Mouse (Mus musculus): Measurements from ENCODE around the gene Afg1l. TPM values are rescaled to one million over a fixed set of nuclear protein-coding genes. Genes with fewer than 3 reads are reported as not detected.
A peak's percentile ranks its signal among the peaks of the same experiment; 100 is the strongest.

Gene Afg1l
- total RNA-seq, 4 experiments from 2014 or later: 11.1 to 15.8 (median 13.9) TPM

DNA sequence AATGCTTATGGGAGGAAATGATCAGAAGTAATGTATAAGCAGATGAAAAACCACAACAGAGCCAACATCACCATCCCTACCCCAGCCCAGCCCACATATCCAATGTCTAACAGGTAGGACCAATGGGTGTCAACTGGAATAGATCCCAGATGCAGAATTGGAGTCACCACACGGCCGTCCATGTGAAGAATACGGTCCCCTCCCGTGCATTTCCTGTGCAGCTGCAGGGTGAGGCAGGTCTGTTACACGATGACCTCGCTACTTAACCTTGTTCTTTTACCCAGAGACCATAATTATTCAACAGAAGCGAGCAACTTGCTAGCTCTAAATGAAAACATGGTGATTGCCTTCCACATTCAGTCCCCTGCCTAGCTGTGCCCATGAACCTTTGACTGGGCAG, 178.4 kb downstream of the Afg1l start:
- no peak for DNase-seq (ENCODE audit: low spot score in 2 of 2)

DNA sequence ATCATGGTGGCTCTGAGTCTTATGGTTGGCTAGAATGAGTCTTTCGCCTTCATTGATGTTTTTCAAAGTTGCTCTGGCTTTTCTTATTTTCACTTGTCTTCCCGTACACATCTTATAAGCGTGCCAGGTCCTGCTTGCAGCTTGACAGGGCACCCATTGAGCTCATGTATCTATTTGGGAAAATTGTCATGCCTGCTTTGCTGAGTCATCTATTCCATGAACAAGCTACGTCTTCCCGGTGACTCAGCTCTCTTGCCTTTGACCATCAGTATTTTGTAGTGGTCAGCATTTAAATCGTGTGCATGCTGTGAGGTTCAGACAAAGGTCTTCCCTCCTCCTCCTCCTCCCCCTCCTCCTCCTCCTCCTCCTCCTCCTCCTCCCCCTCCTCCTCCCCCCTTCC, 178.9 kb downstream of the Afg1l start:
- no peak for DNase-seq (ENCODE audit: low spot score in 2 of 2)

DNA sequence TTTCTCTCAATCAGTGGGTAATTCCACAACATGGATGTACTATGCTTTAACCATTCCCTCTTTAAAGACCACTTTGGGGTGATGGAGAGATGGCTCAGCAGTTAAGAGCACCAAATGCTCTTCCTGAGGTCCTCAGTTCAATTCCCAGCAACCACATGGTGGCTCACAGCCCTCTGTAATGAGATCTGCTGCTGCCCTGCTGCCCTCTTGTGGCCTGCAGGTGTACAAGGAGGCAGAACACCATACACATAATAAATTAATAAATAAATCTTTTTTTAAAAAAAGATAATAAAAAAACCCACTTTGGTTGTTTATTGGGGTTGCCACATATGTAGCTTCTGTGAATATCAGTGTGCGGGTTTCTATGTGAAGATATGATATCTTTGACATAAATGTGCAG, 180.4 kb downstream of the Afg1l start:
- no peak for DNase-seq (ENCODE audit: low spot score in 2 of 2)

DNA sequence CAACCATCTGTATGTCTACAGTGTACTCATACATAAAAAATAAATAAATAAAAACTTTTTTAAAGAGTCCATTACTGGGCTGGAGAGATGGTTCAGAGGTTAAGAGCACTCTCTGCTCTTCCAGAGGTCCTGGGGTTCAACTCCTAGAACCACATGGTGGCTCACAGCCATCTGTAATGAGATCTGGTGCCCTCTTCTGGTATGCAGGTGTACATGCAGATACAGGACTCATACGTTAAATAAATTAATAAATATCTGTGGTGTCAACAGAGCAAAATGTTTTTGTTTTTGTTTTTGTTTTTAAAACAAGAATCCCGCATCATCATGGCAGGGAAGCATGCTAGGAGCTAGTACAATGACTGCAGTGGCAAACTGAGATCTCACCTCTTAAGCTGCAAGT, 181.3 kb downstream of the Afg1l start:
- no peak for DNase-seq (ENCODE audit: low spot score in 2 of 2)

DNA sequence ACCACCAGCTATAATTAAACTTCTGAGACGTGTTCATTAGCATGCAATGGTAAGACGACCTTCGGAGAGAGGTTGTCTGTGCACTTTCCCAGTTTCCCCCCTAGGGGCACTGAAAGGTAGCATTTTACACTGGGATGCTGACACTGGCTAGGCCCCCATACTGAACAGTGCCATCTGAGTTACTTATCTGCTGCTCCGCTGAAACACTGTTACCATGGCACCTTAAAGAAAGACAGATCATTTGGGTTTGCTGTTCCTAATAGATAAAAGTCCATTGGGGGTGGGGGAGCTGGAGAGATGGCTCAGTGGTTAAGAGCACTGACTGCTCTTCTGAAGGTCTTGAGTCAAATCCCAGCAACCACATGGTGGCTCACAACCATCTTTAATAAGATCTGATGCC, 181.8 kb downstream of the Afg1l start:
- DNase-seq (ENCODE audit: low spot score in 2 of 2): no peak

DNA sequence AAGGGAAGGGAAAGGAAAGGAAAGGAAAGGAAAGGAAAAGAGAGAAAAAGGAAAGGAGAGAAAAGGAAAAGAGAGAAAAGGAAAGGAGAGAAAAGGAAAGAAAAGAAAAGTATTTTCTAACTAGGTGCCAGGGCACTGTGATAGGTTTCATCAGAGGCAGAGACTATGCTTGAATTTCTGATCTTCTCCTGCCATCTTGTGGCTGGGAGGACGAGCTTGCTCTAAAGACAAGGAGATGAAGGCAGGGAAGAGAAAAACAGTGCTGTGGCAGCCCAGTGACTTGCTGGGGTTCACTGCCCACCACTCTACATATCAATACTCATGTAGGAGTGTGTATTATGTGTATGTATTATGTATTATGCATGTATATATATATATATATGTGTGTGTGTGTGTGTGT, 183.3 kb downstream of the Afg1l start:
- no peak for DNase-seq (ENCODE audit: low spot score in 2 of 2)

DNA sequence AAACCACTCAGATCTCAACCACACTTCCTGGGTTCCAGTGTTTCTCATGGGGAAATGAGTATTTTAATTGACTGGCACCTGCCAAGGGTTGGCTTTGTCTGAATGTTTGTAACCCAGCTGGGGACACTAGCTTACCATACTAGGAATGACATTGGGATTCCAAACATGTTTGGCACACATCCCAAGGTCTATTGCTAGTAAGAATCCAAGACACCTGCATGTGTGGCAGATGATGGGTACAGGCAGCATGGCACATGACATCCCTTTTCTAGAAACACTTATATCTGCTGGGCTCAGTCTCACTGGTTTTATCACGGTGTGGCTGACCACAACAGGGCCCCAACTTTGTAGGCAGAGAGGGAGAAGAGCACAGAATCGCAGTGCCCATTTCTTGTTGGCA, 184.0 kb downstream of the Afg1l start:
- DNase-seq (ENCODE audit: low spot score in 2 of 2): no peak

DNA sequence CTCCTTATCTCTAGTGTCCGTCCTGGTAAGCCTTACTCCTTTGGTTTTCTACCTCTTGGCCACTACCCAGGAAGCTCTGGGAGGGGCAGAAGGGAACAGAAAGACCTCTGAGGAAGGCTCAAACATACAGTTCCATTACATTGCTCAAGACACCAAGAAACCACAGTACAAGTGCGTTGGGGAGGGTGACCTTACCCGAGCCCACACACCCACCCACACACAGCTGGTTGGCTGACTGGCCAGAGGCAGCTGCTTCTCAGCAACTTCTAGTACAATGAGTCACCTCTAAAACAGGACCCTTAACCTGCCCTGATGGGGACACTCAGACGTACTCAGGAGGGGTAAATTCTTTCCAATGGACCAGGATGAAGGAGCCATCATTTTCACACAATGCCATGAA, 184.5 kb downstream of the Afg1l start:
- DNase-seq (ENCODE audit: low spot score in 2 of 2): no peak

DNA sequence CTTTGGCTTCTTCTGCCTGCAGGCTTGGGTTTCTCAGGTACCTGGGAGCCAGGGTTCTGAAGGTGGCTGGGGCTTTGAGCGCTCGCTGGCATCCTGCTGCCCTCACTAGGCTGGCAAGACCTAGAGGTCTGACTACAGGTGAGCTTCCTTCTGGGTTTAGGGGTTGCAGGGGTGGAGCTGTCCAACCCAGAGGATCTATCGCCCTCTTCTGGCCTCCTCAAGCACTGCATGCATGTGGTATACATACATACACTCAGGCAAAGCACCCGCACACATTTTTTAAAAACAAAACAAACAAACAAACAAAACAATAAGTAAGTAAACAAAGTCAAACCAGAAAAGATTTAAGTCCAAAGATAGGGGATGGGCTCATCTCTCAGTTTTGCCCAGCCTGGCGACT, 187.0 kb downstream of the Afg1l start:
- no peak for DNase-seq (ENCODE audit: low spot score in 2 of 2)

DNA sequence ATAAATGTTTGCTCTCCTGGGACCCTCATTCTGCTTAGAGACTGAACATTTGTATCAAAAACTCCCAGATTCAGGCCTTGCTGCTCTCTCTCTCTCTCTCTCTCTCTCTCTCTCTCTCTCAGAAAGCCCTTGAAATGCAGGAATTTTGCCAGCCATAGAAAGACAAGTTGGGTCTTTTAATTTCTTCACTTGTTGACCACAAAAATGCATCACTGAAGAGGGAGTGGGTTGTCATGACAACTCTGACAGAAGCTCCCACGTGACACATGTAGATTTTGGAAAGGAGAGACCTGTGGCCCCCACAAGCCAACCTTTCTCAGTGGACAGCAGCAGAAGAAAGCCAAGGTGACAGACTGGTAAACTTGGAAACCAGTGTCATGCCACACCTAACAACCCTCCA, 190.7 kb downstream of the Afg1l start:
- no peak for DNase-seq (ENCODE audit: low spot score in 2 of 2)

DNA sequence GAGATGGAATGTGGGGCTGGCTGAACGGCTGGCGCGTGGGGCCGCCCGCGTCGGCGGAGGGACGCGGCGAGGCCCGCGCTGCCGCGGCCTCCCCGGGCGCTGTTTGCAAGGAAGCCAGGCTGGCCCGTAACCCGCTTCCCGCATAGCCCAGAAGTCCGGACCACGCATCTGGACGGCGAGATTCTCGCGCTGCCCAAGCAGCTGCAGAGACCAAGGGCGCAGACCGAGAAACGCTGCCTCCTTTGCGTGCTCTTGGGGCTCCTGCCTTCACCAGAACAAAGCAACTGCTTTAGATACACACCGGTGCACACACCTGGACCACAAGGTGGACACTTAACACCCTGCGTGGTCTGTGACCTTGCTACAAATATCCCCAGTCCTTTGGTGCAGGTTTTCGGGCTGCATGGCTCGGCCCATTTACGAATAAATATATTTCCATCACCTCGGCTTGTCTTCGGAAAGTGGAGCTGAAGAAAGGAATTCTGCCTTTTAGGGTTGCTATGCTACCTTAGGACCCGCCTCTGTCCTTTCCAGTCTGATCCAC, 200.0 kb downstream of the Afg1l start:
- DNase-seq (ENCODE audit: low spot score in 2 of 2): no peak

DNA sequence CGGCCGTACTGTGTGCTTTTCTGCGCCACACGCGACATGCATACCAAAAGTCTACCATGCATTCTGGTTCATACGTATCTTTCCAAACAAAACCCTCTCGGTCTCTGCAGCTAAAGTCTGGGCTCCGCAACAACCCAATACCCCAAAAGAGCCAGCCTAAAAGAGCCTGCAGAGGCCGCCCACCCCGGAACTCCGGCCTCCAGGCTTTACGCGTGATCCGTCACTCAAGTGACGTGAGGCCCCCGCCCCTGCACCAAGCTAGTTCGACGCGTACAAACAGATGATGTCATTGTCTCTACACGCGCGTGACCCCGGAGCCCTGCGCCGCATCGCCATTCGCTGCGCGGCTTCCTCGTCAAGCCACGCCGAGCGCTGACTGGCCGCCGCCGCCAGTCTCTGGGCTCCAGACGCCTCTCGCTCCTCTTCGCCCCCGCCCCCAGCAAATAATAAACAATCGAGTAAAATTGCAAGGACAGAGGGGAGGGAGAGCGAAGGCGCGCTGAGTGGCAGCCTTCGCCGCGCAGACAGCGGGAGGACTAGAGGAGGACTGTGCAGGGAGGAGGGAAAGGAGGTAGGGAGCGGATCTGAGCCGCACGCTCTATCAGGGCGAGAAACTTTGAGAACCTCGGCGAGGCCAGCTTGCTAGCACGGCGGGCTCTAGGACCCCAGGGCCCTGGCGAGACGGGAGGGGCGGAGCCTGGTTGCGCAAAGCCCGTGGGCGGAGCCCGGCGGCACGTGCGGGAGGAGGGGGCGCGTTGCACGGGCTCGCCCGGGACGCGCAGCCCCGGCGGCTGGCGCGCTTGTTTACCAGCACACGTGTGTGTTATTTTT, 200.7 kb downstream of the Afg1l start:
- peak; percentile 99 for DNase-seq (ENCODE audit: low spot score in 2 of 2)

DNA sequence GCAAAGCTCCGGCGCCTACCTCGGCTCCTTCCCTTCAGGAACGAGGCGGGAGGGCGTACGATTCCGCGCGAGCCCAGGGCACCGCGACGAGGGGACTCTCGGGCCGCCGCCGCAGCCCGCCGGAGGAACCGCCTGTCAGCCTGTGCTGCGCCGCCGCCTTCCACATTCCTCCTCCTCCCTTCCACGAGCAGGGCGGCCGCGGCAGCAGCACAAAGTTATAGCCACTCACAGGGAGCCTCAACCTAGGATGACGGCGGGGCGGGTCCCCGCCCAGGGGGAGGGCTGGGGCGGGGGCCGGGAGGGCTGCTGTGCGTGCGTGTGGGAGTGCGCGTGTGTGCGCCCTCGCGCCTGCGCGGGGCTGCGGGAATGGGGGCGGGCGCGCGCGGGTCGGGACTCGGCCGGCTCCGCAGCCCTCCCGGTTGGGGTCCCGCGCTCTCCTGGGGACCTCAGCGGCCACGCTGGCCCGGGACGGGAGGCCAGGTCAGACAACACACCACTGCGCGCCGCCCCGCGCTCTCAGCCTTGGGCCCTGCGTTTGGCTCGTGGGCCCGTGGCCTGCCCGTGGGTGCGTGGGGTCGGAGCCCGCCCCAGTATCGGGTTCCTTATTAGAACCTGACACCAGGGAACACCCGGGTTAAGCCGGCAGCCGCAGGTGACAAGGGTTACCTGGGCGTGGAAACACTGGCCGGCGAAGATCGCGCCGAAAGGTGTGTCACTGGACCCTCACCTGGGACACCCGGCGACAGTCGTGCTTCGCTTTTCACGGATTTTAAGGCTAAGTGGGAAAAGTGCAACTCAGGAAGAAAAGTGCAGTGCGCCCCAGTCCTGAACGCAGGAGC, 201.6 kb downstream of the Afg1l start, which contains the start of gene Foxo3:
TSS of gene Foxo3 (minus strand) at position 249 of the 839 bp plus-strand sequence.
- DNase-seq (ENCODE audit: low spot score in 2 of 2): peak; percentile 80 to 88

DNA sequence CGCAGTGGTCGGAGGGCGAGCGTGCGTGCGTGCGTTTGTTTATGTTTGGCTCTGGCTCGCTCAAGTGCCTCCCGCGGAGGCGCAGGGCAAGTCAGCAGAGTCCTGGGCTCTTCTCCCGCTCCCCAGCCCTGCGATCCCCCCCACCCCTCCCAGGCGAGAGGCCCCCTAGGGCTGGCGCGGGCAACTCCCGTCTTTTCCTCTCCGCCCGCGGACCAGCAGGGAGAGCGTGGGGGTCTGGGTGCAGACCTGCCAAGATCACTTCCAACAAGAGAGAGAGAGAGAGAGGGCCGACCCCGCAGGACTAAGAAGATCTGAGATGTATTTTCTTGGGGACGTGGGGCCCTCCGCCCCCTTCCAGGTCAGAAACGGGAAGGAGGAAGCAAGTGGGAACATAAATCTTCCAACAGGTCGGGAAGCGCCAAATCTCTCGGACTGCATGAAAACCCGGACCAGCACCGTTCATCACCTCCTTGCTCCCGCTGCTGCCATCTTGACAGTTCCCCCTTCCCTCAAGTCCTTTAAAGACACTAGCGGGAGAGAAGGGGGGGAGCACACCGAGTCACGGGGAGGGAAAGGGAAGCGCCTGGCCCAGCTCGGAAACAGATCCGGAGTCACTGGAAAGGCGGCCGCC, 202.4 kb downstream of the Afg1l start:
- peak in 1 of 2 experiments; percentile 57 for DNase-seq (ENCODE audit: low spot score in 2 of 2)

DNA sequence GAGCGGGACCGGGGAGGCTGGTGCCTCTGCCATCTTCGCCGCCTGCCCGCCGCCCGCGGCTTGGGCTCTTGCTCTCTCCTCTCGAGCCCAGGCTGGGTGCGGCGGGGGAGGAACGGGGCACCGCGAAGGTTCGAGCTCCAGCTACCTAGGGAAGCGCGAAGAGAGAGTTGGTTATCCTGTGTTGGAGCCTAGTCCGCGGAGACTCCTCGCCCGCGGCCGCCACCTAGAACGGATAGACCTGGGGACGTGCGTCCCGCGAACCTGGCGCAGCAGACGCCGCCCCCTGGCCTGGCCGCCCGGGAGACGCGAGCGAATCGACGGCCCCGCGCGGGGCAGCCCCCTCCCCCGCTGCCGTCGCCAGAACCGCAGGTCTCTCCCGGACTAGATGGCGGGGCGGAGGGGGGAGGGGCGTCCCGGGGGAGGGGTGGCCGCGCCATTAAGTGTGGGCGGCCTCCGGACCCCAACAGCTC, 202.9 kb downstream of the Afg1l start:
- peak; percentile 22 to 27 for DNase-seq (ENCODE audit: low spot score in 2 of 2)

DNA sequence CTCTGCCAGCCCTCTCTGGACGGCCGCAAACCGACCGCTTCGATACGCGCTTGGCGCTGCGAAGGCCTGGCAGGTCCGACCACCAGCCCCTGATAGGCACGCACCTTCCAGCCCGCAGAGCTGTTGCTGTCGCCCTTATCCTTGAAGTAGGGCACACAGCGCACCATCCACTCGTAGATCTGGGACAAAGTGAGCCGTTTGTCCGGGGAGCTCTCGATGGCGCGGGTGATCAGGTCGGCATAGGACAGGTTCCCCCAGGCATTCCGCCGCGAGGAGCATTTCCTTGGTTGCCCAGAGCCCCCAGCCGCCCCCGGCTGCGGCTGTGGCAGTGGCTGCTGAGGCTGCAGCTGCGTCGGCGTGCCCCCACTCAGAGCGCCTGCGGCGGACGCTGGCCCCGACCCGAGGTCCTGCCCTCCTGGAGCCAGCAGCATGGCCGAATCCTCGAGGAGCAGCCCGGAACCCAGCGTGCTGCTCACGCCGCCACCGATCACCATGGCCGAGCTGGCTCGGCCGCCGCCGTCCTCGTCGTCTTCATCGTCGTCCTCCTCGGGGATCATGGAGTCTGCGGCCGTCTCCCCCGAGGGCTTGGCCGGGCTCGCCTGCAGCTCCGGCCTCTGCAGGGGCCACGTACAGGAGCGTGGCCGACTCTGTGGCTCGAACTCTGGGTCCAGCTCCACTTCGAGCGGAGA, 203.5 kb downstream of the Afg1l start:
- no peak for DNase-seq (ENCODE audit: low spot score in 2 of 2)

DNA sequence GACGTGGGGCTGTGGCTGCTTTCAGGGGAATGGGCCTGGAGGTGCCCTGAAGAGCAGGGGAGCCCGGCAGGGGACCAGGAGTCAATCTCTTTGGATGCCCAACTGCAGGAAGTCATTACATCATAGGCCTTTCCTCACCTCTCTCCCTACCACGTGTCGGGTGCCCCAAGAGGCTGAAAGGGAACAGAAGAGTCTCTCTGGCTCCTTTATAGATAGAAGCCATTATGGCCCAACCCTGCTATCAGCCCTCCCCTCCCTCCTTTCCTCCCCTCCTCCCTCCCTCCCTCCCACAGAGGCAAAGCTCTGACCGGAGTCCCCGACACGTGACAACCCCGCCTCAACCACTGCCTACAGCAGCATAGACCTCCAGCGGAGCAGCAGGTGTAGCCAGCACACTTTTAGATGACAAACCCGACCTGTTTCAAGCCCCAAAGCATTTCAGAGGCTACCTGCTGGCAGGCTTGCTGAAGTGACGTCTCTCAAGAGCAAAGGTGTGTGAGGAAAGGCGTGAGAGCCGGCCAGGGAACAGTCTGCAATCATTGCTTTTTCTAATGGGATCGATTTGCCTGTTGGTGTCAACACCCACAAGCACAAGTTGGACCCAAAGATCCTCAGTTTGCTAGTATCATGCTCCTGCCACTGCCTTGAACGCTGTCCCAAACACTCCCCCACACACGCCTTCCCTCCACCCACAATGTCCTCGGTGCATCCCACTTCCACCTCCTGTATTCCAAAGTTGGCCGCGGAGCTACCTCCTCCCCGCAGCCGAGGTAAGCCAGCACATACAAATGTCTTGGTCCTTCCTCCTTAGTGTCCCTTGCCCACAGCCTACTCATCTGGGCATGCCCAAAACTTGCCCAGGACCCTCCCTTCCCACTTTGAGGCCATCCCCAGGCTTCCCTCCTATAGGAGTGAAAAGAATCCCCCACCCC, 204.3 kb downstream of the Afg1l start:
- DNase-seq (ENCODE audit: low spot score in 2 of 2): peak; percentile 18 to 31

DNA sequence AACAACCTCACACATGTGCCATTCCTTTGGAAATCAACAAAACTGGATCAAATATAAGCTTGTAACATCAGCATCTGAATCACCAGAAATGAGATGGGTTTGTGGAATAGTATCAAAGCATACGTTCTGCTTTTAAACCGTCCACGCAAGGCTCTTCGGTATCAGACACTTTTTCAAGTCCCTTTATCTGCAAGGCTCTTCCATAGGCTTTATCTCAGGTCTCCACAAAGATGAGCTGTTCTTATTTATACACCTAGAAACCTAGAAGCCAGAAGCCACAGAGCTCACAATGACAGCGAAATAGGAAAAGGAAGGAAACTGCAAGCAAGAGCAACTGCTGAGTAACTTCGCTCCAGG, 205.0 kb downstream of the Afg1l start:
- no peak for DNase-seq (ENCODE audit: low spot score in 2 of 2)

DNA sequence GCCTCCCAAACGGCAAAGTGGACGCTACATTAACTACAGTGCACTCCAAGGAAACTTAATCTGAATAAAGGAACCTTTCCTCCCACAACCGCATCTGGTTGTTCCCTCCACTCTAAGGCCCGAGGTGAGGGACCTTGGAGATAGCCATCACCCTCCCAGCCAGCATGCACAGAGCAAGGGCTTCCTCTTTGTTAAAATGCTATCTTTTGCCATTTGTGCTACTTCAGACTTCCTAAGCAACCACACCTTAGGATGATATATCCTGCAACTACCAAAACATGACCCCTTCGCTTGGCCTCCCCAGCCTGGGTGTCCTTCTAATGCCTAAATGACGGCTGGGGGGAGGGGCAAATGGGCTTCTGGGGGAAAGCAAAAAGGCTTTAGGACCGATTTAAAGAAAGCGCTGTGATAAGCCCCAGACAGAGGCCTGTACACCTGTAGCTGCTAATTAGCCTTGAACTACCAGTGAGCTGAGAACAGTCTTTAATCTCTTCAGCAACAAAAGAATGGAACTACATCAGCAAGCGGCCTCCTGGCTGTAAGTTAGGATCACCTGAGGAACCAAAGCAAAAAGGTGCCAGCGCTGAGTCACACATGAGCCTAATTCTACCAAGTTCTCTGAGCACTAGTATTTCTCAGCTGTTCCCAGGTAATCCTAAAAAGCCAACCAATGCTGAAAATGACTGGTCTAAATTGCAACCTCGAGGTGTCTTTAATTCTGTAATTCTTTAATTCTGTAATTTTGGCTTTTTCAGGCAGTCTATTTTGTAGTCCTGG, 206.7 kb downstream of the Afg1l start:
- no peak for DNase-seq (ENCODE audit: low spot score in 2 of 2)
